Mouse (Mus musculus) gastrocnemius, adult 2 months (tissue): ENCODE results near the gene Yy1. TPM values are rescaled to one million over a fixed set of nuclear protein-coding genes. Genes with fewer than 3 reads are reported as not detected.

Source experiments
- DNase-seq: peaks from one replicate; pipeline ENCODE4 v3.0.0; 2022
- H3K27ac ChIP-seq: fragments of 200-600 bp; 2 replicates; pipeline ENCODE4 v1.8.1; 2022; ENCODE audit warnings: mild to moderate bottlenecking
- H3K4me3 ChIP-seq: fragments of 200-600 bp; 2 replicates; pipeline ENCODE4 v1.8.1; 2022; ENCODE audit warnings: mild to moderate bottlenecking, moderate library complexity
- CTCF ChIP-seq: fragments of 200-600 bp; IDR thresholded peaks from 2 replicates; pipeline ENCODE4 v1.8.1; 2022; ENCODE audit warnings: antibody characterized with exemption, mild to moderate bottlenecking, moderate library complexity
- intact Hi-C: fragments of 180-260 bp; cut with DNase I; formaldehyde crosslinking; loops from one replicate; pipeline ENCODE4 v1.15.1; 2025
- total RNA-seq, 2 experiments: library from RNA; stranded (reverse); gene quantifications; 2 replicates each; pipeline ENCODE4 v1.2.3; 2021

Gene Yy1
- total RNA-seq, 2 experiments from 2014 or later, result 33.4 to 35.6 TPM

DNA sequence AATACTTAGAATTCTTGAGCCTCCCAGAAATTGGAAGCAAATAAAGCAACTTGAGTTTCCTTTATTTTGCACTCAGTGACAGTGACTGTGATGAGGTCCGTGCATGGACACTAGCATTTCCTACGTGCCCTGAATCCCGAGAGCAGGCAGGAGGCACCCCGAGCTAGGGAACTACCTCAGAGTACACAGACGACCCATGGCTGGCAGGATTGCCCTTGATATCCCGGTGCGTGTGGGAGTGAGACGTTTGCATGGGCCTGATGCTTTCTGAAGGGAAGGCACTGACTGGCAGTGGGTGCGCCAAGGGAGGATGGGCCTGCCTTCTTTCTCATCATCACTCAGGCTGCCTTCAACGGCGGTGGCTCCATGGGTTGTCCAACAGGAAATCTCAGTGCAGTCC, 23.8 kb downstream of the Yy1 start:
- Histone ChIP-seq H3K27ac (no peak overlapping the region), H3K4me3 (no peak overlapping the region)
- intact Hi-C loops, result no loop called here
- TF ChIP-seq CTCF, result no peak
- no peak for DNase-seq

DNA sequence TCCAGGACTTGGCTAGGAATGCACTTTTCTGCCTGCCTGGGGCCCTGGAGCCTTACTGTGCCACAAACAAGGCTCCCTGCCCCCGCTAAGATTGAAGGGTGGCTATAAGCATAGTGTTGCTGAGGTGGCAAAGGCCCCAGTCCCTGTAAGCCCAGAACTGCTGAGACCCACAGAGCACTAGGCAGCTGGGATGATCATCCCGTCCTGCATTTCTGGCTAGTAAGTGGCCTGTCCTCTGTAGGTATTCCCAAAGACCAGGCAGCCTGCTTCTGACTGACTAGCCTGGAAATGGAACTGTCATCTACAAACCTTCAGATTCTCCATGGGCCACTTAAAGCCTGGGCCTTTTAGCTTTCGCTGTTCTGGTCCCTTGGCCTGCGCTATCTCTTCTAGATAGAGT, 27.7 kb downstream of the Yy1 start:
- intact Hi-C loops, result no loop called here
- Histone ChIP-seq H3K4me3 (no peak overlapping the region), H3K27ac (peak overlapping the region; percentile 16; the same call in 1 of the 2 replicates)
- TF ChIP-seq CTCF, result no peak
- DNase-seq, result peak; percentile 44

DNA sequence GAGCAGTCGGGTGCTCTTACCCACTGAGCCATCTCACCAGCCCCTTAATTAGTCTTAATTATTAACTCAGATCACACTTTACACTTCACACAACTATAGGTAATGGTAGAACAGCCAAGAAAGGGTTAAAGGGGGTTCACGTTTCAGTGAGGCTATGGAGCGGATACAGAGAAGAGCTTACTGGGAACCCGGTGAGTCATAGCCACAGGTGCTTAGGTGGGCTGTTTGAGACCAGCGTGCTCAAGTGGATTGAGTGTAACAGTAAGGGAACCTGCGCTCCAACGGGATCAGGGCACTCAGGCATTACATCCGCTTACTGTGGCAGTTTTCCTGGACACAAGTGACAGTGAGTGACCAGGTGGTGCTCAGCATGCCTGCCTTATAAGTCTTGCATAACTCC, 30.3 kb downstream of the Yy1 start:
- intact Hi-C loops, result no loop called here
- Histone ChIP-seq H3K4me3 (no peak overlapping the region), H3K27ac (no peak overlapping the region)
- TF ChIP-seq CTCF, result no peak
- peak; percentile 8 for DNase-seq

DNA sequence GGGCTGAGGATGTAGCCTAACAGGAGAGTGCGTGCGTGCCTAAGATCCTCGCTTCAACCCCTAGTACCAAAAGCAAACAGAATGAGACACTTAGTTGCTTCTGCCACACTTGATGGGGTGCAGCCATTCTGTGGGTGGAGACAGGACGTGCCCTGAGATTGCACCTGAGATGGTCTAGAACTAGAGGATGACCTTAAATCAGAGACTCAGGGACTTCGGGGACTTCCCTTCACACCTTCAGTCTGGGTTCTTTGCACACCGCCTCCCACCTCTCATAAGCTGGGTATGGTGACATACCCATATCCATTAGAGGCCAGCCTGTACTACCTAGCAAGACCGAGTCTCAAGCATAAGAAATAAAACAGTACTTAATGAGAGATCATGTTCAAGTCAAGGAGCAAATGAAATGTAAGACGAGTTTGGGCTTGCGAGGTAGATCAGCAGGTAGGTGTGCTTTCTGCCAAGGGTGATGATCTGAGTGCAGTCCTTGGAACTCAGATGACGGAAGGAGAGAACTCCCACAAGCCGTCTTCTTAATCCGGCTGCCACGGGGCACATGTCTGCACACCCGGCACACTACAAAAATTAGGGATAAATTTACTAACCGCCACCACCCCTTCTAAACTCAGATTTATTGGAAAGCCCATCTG, 31.6 kb downstream of the Yy1 start:
- no peak for DNase-seq
- no peak for TF ChIP-seq CTCF
- H3K27ac ChIP-seq, result peak overlapping the region; percentile 68
- H3K4me3 ChIP-seq, result no peak overlapping the region
- intact Hi-C loops, result no loop called here

DNA sequence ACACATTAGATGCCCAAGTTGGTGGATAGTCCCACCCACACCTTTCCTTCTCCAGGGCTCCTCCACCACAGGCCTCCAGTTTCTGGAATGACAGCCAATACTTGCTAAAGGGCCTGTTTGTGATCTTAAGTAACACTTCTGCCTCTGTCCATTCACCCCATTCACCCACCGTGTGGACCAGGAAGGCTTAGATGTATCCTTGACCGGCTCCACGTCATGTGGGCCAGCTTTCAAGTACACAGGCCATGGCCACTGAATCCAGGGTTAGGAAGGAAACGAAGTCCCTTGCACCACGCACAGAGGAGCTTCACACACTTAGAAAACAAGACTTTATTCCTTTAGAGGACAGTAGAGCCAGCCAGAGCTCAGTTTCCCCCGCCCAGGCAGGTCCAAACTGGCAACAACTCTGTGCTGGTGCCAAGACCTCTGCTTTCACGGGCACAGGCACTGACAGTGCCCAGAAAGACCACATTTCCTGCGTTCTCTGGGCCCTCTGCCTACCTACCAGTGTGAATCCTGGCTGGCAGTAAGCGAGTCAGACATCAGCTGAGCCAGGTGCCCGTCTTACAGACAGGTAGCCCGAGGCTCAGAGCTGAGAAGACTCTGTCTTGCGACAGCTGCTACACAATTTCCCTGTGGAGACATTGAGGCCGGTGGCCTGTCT, 32.9 kb downstream of the Yy1 start:
- intact Hi-C loops, result no loop called here
- DNase-seq, result no peak
- H3K4me3 ChIP-seq, result no peak overlapping the region
- H3K27ac ChIP-seq, result no peak overlapping the region
- no peak for TF ChIP-seq CTCF

DNA sequence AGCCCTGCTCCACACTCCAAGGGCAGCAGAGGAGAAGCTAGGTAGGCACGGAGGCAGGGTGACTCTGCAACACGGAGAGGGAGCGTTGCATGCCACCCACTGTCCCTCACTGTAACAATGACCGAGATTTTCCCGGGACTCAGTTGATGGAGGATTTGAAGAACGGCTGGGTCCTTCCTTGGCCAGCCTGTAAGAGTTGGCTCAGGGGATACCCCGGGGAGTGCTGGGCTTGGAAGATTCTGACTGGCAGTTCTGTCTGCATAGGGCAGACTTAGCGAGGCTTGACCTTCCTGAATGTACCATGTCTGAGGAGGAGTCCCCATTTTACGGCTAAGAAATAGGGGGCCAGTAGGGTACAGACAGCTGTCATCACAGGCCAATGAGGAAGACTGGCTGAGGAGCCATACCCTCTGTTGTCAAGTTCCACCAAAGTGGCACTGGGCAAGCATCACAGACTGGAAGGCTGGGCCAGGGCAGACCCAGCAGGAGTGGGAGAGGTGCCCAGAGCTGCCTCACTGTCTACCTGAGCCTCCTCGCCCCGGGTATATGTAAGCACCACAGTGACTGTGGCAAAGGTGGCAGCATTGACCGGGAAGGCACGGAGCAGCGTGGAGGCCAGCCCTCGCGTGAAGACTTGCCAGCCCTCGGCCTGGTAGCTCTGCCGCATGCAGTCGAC, 33.6 kb downstream of the Yy1 start:
- no peak overlapping the region for H3K4me3 ChIP-seq
- no peak for DNase-seq
- intact Hi-C loops, result no loop called here
- TF ChIP-seq CTCF, result no peak
- H3K27ac ChIP-seq, result no peak overlapping the region

DNA sequence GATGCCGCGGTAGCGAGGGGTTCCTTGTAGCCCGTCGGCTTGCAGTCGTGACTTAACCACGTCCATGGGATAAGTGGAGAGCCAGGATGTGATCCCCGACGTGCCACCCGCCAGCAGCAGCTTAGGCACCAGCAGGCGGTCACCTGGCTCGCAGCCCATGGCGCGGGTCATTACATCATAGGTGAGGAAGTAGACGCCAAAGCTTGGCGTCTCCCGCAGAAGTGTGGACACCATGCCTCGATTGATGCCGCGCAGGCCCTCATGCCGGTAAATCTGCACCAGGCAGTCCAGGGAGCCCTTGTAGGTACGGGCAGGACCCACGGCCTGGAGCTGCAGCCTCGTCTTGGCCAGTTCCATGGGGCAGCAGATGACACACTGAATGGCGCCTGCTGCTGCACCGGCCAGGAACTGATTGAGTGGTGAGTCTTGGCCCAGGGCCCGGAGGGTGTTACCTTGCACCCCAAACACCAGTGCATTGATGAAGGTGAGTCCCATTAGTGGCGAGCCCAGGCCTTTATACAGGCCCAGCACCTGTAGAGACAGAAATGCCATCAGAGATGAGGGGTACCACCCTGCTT, 34.3 kb downstream of the Yy1 start:
- no peak overlapping the region for H3K27ac ChIP-seq
- TF ChIP-seq CTCF, result no peak
- DNase-seq, result no peak
- intact Hi-C loops, result no loop called here
- H3K4me3 ChIP-seq, result no peak overlapping the region

DNA sequence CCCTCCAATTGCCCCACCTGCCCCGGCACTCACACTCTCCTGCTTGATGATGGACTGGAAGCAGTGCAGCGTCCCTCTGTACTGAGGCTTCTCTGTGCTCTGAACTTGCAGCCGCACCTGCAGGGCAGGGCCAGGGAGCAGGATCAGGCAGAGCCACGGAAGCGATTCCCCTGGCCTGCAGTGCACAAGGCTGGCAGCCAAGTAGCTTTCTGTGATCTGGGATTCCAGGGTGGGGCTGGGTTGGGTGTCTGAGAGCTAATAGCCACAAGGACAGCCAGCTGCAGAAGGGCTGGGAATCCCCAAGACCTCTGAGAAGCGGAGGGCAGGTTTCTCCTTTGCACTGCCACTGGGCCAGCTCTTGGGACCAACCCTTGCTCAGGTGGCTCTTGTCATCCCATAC, 34.9 kb downstream of the Yy1 start:
- DNase-seq, result peak; percentile 66
- Histone ChIP-seq H3K4me3 (no peak overlapping the region), H3K27ac (peak overlapping the region; percentile 38)
- intact Hi-C loops, result no loop called here
- TF ChIP-seq CTCF, result no peak

DNA sequence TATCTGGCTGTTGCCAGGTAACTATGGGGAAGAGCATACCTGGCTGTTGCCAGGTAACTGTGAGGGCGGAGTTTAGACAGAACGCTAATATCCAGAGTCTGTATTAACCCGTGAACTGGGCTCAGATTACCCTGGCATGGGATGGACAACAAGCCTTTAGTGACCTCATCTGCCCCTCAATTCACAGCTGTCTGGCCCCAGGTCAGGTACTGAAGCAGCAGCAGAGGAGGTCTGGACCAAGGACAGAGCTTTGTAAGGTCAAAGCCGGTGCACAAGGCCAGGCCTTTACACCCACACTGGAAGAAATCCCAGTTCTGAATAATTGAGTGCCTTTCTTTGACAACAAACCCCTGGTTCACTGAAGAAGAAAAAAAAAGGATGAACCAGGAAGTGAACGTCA, 36.9 kb downstream of the Yy1 start:
- no peak overlapping the region for H3K4me3 ChIP-seq
- intact Hi-C loops, result no loop called here
- H3K27ac ChIP-seq, result peak overlapping the region; percentile 57
- DNase-seq, result peak; percentile 23
- TF ChIP-seq CTCF, result no peak

DNA sequence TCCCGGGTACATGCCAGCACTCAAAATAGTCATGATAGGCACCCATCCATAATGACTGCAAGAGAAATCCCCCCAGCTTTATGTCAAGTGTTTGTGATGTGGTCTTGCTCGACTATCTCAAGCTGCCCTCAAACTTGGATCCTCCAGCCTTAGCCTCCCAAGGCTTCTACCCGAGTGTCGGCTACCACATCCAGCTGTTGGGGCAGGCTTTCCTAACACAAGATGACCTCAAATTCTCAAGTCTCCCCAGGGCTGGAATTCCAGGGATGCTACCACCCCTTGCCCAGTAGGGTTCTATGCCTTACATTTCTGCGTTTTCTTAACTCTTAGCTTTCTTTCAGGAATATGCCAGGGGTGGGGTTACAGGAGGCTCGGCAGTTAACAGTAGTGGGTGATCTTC, 37.6 kb downstream of the Yy1 start:
- no peak for DNase-seq
- intact Hi-C loops, result no loop called here

DNA sequence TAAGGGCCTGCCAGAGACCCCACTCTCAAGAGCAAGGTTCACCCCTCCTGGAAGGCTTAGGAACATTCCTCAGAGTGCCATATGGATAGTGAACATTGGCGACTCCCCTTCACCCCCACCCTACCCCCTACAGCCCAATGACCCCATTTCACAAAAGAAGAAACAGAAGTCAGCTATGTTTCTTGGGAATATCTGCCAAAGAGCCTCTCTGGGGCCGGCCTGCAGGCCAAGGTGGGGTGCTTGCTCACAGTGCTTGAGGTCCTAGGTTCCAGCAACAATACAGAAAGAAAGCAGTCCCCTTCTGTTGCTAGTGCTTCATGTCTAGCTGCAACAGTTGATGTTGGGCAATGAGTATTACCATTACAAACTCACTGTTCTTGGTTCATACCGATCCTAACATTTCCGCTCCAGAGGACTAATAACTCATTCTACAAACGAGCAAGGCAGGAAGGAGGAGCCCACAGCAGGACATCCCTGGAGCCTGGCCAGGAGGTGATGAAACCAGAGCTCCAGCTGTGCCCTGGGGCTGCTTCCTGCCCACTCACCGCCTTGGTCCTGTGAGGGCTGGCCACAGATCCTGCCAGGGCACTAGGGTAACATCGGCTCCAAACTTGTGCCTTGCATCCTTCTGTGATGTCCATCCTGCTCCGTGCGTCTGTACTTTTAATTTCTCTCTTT, 39.3 kb downstream of the Yy1 start:
- Histone ChIP-seq H3K27ac (peak overlapping the region; percentile 90), H3K4me3 (peak overlapping the region; percentile 92)
- DNase-seq, result peak; percentile 88
- intact Hi-C loops, result no loop called here
- no peak for TF ChIP-seq CTCF

More for the DNA sequence above, 37.6 kb downstream of the Yy1 start:
- no peak for TF ChIP-seq CTCF
- peak overlapping the region; percentile 57; the same call in 1 of the 2 replicates for H3K27ac ChIP-seq
- H3K4me3 ChIP-seq, result no peak overlapping the region

DNA sequence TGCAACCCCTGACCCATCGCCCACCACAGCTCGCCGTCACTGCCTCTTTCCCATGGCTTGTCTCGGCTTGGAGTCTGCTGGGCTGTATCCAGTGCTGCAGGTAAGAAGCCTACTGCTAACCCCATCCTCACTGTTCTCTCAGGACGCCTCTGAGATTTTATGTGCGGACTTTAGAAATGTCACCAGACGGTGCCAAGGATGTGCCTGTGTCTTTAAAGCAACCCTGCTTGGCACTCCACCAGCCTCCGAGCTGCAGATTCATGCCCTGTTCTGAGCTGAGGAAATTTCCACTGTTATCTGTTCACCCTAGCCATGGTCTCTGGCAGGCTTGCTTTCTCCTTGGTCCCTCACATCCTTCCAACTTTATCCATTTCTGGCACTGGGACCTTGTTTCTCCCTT, 40.1 kb downstream of the Yy1 start:
- TF ChIP-seq CTCF, result no peak
- intact Hi-C loops, result no loop called here
- Histone ChIP-seq H3K4me3 (peak overlapping the region; percentile 92), H3K27ac (peak overlapping the region; percentile 90)
- peak; percentile 80 for DNase-seq
